Mouse (Mus musculus): ENCODE measurements around the gene Gm20388. TPM values are rescaled to one million over a fixed set of nuclear protein-coding genes. Genes with fewer than 3 reads are reported as not detected.

Gm20388 gene
- polyA plus RNA-seq, 1 experiment from 2014 or later, result not detected

DNA sequence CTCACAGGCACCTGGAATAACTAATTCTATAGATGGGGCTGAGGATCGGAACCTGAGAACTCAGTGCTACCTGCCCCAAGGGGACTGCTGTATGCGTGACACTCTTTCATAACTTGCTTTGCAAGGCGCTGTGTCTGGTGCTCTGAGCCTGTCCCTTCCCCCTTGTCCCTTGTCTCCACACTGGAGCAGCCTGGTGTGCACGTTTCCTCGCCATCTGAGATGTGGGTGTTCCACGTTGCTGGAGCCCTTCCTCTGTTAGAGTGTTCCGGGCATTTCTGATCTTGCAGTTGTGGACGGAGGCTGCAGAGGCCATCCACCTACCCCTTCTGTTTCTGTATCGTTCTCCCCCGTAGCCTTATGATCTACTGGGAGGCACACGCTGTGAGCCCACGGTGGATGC lies 1847.8 kb downstream of the Gm20388 start:
- Histone ChIP-seq H3K4me1 (replicated peaks) (no peaks in the 10 kb centered on the region), H3K4me2 (no peak overlapping the region), H3K36me3 (no peaks in the 10 kb centered on the region), H3K9me3 (replicated peaks) (no peaks in the 10 kb centered on the region), H3K9ac (no peak overlapping the region), H3K27ac (no peak overlapping the region), H3K27me3 (peaks cover 22% of the 10 kb centered on the region), H3K4me3 (no peak overlapping the region)
- 55% methylated on average over 12 of the region's 12 CpGs for WGBS
- ATAC-seq (replicated peaks; ENCODE audit: insufficient number of reproducible peaks, insufficient read depth, low FRiP score, low read depth), result no peak

DNA sequence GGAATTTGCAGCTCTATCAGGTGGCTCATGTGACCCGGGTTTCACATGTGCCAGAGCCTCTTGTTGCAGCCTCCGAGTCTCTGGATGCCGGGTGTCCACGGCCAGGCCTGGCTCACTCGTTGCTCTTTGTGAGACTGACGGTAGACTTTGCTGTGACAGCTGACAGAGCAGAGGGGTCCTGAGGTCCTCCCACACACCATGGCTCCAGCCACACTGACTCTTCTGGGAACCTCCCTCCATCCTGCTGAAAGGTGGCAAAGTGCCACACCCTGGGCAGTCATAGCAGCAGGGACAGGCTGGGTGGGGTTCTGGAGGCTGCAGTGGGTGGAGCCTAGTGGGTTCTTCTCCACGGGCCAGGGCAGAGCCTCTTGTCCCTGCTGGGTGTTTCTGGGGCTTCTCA lies 1849.8 kb downstream of the Gm20388 start:
- no peak for ATAC-seq (replicated peaks; ENCODE audit: insufficient number of reproducible peaks, insufficient read depth, low FRiP score, low read depth)
- H3K4me2 ChIP-seq, result no peak overlapping the region
- no peak overlapping the region for H3K4me3 ChIP-seq
- H3K36me3 ChIP-seq, result no peaks in the 10 kb centered on the region
- WGBS, result 62% methylated on average over 7 of the region's 7 CpGs
- no peak overlapping the region for H3K27ac ChIP-seq
- H3K4me1 ChIP-seq (replicated peaks), result no peaks in the 10 kb centered on the region
- no peak overlapping the region for H3K9ac ChIP-seq
- H3K27me3 ChIP-seq, result peaks cover 4% of the 10 kb centered on the region
- H3K9me3 ChIP-seq (replicated peaks), result no peaks in the 10 kb centered on the region

DNA sequence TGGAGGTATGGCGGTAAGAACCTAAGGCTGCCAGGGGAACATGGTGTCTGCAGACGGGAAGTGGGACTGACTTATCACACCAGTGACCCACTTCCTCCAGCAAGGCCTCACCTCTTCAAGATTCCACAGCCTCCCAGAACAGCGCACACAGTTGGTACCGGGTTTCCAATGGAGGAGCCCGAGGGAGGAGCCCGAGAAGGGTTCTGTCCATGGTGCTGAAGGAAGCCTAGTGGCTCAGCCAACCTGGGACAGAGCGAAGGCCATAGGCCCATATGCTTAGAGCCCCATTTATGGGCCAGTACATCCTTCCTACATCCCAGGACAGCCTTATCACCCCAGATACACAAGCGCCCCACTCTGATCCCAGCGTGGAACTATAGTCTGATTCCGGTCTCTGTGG lies 1850.8 kb downstream of the Gm20388 start:
- Histone ChIP-seq H3K27me3 (peaks cover 2% of the 10 kb centered on the region; the same call in 1 of the 2 replicates), H3K9ac (no peak overlapping the region), H3K4me3 (no peak overlapping the region), H3K4me1 (replicated peaks) (no peaks in the 10 kb centered on the region), H3K4me2 (no peak overlapping the region), H3K9me3 (replicated peaks) (no peaks in the 10 kb centered on the region), H3K27ac (no peak overlapping the region), H3K36me3 (no peaks in the 10 kb centered on the region)
- no peak for ATAC-seq (replicated peaks; ENCODE audit: insufficient number of reproducible peaks, insufficient read depth, low FRiP score, low read depth)
- WGBS, result 25% methylated on average over 10 of the region's 10 CpGs

DNA sequence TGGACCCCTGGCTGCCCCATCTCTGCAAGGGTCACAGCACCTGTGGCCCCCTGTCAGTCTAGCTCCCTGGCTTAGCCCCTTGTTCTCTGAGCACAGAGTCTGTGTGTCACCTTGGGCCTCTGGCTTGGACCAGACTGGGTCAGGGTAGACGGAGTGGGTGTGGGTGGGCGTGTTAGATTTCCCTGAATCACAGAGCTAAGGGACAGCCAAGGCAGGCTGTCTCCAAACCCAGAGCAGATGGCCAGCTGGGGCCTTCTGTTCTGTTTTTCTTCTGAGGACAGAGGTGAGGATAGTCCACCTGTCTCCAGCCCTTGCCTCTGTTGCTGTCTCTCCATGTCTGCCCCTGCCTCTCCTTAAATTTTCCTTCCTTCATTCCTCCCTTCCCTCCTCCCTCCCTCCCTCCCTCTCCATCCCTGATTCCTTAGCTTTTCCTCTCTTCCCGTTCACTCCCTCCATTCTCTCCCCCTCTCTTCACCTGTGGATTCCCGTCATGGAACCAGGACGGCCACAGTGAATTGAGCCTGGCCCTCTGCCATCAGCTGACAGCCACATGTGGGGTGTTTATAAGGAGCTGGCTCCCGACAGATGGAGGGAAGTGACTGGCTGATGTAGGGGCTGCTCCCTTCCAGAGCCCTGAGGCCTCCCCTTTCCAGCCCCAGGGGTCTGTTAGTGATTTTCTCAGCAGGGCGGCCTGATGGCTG lies 1852.5 kb downstream of the Gm20388 start:
- no peaks in the 10 kb centered on the region for H3K4me1 ChIP-seq (replicated peaks)
- H3K27ac ChIP-seq, result no peak overlapping the region
- H3K4me2 ChIP-seq, result no peak overlapping the region
- peaks cover 10% of the 10 kb centered on the region; the same call in 1 of the 2 replicates for H3K27me3 ChIP-seq
- no peak overlapping the region for H3K4me3 ChIP-seq
- H3K9ac ChIP-seq, result no peak overlapping the region
- no peaks in the 10 kb centered on the region for H3K9me3 ChIP-seq (replicated peaks)
- no peak for ATAC-seq (replicated peaks; ENCODE audit: insufficient number of reproducible peaks, insufficient read depth, low FRiP score, low read depth)
- no peaks in the 10 kb centered on the region for H3K36me3 ChIP-seq
- 38% methylated on average over 7 of the region's 7 CpGs for WGBS

DNA sequence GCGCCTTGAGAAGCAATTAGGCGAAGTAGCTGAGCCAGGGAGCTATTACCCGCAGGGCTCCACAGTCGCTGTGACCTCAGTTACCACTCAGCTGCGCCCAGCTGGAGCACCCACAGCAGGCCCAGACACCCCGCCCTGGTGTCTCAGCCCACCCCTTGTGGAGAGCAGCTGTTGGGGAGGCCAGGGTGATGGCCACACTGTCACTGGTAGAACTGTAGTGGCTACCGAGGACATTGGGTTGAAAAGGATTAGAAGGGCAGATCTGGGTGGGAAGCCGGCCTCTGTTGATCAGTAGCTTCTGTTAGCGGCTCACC lies 1853.0 kb downstream of the Gm20388 start:
- H3K27ac ChIP-seq, result no peak overlapping the region
- no peak for ATAC-seq (replicated peaks; ENCODE audit: insufficient number of reproducible peaks, insufficient read depth, low FRiP score, low read depth)
- H3K36me3 ChIP-seq, result no peaks in the 10 kb centered on the region
- H3K27me3 ChIP-seq, result peaks cover 10% of the 10 kb centered on the region; the same call in 1 of the 2 replicates
- H3K9ac ChIP-seq, result no peak overlapping the region
- 58% methylated on average over 9 of the region's 9 CpGs for WGBS
- H3K4me2 ChIP-seq, result no peak overlapping the region
- H3K4me3 ChIP-seq, result no peak overlapping the region
- H3K4me1 ChIP-seq (replicated peaks), result no peaks in the 10 kb centered on the region
- H3K9me3 ChIP-seq (replicated peaks), result no peaks in the 10 kb centered on the region

DNA sequence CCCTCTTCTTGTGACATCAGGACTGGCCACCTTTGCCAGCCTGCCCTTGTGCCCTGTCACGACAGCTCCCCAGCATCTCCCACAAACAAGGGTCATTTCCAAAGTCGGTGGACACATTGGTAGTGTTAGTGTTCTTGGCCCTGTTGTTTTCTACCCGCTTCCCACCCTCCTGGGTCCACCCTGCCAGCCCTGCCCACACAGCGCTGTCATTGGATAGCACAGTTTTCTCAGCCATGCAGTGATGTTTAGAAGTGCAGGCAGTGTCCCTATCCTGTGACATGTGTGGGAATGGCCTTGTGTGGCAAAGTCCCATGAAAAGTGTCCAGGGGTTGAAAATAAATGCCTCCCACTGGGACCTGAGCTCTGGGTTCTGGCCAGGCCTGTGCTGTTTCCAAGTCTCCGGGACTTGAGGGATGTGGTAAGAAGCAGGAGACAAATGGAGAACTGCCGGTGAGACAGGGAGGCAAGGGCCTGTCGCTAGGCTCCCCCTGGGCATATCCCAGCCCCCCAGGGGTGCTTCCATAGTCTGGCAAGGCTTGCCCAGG lies 1855.0 kb downstream of the Gm20388 start:
- Histone ChIP-seq H3K27ac (no peak overlapping the region), H3K4me2 (no peak overlapping the region), H3K4me3 (no peak overlapping the region), H3K9ac (no peak overlapping the region), H3K27me3 (peaks cover 10% of the 10 kb centered on the region; the same call in 1 of the 2 replicates), H3K4me1 (replicated peaks) (no peaks in the 10 kb centered on the region), H3K36me3 (no peaks in the 10 kb centered on the region), H3K9me3 (replicated peaks) (no peaks in the 10 kb centered on the region)
- no peak for ATAC-seq (replicated peaks; ENCODE audit: insufficient number of reproducible peaks, insufficient read depth, low FRiP score, low read depth)
- 65% methylated on average over 7 of the region's 7 CpGs for WGBS

DNA sequence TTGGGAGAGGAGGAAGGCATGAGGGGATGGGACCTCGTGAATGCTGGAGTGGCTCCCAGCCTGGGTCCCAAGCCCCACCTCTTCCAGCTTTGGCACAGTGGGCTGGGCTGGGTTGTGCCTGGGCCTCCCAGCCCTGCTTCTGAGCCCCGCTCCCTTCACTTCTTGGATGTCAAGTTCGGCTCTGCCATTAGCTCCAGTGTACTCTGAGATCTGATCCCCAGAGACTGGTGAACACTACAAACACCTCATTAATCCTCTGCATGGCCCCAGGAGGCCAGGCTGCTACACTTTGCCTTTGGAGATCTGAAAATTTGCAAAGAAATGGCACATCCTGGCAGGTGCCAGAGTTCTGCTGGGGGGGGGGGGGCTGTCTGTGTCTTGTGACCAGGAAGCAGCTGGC lies 1858.5 kb downstream of the Gm20388 start:
- Histone ChIP-seq H3K27me3 (peaks cover 17% of the 10 kb centered on the region; the same call in 1 of the 2 replicates), H3K4me1 (replicated peaks) (no peaks in the 10 kb centered on the region), H3K4me3 (no peak overlapping the region), H3K9ac (no peak overlapping the region), H3K4me2 (no peak overlapping the region), H3K9me3 (replicated peaks) (no peaks in the 10 kb centered on the region), H3K36me3 (no peaks in the 10 kb centered on the region), H3K27ac (no peak overlapping the region)
- ATAC-seq (replicated peaks; ENCODE audit: insufficient number of reproducible peaks, insufficient read depth, low FRiP score, low read depth), result no peak
- 52% methylated on average over 3 of the region's 3 CpGs for WGBS

DNA sequence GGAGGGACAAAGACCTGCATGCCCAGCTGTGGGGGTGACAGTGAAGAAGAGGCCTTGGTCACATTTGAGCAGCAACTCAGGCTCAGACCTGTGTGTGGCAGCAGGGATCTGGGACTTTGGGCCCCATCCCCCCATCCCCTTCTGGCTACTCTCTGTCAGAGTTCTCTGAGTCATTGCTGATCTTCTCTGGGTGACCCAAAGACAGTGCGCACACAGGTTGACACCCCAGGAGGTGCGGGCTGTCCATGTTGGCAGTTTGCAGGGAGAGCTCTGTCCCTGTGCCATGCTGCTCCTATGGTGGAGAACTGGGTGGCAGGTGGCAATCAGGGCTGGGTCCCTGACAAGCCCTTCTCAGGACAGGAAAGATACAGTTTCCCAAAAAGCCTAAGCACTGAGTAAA lies 1859.0 kb downstream of the Gm20388 start:
- Histone ChIP-seq H3K9ac (no peak overlapping the region), H3K27ac (no peak overlapping the region), H3K9me3 (replicated peaks) (no peaks in the 10 kb centered on the region), H3K4me2 (no peak overlapping the region), H3K4me1 (replicated peaks) (no peaks in the 10 kb centered on the region), H3K27me3 (peaks cover 16% of the 10 kb centered on the region; the same call in 1 of the 2 replicates), H3K36me3 (no peaks in the 10 kb centered on the region), H3K4me3 (no peak overlapping the region)
- WGBS, result 84% methylated on average over 2 of the region's 2 CpGs
- no peak for ATAC-seq (replicated peaks; ENCODE audit: insufficient number of reproducible peaks, insufficient read depth, low FRiP score, low read depth)

DNA sequence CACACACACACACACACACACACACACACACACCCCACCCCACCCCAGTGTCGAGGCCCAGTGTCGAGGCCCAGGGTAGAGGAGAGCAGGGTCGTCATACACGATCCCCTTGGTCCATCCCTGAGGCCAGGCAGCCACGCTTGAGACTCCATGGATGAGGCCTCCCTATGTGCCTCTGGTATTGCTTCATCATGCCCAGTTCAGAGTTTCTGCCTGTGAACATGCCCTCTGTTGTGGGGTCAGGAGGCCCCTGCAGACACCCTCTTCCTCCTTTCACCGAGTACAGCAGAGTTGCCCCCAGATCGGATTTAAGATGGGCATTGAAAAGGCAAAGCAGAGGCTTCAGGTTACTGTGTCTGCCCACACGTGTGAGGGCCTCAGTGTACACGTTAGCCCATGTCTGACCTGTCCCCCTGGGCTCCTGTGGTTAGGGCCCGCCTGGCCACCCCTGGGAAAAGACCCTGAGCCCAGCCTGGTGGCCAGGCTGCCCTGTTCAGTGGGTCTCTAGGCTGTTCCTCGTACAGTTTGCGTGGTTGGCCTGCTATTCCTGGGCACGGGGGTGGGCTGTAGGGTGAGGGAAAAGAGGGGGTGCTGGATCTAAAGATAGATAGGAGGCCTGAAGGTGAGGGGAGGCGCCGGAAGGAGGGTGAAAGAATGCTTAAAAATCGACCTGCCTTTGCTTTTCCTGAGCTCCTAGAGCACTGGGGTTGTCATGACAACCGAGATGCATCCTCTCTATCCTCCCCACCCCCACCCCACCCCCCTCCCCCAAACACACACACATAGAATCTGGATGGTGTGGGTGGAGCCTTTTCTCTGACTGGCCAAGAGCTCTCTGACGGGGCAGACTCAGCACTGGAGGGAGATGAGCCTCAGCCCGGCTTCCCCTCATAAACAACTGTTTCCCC lies 1860.5 kb downstream of the Gm20388 start:
- Histone ChIP-seq H3K27me3 (peaks cover 14% of the 10 kb centered on the region; the same call in 1 of the 2 replicates), H3K4me1 (replicated peaks) (no peaks in the 10 kb centered on the region), H3K9ac (no peak overlapping the region), H3K9me3 (replicated peaks) (no peaks in the 10 kb centered on the region), H3K36me3 (no peaks in the 10 kb centered on the region), H3K27ac (no peak overlapping the region), H3K4me2 (no peak overlapping the region), H3K4me3 (no peak overlapping the region)
- ATAC-seq (replicated peaks; ENCODE audit: insufficient number of reproducible peaks, insufficient read depth, low FRiP score, low read depth), result no peak
- WGBS, result 43% methylated on average over 19 of the region's 19 CpGs

DNA sequence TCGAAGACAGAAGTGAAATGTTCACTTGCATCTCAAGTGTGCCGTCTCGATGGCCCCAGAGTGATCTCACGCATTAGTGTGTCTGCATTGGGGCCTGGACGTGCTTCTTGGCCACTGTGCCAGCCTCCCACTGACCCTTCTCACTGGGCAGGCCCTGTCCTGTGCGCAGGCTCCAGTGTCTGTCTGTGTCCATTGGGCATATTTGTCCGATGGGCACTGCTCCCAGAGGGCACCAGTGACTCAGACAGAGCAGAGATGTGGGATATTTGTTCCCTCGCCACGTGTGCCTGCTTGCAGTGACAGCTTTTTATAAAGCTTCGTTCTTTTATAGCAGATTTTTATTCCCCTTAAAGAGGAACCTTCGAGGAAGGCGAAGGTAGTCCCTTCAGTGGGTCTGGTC lies 1863.2 kb downstream of the Gm20388 start:
- no peak for ATAC-seq (replicated peaks; ENCODE audit: insufficient number of reproducible peaks, insufficient read depth, low FRiP score, low read depth)
- WGBS, result 86% methylated on average over 12 of the region's 12 CpGs
- H3K9ac ChIP-seq, result no peak overlapping the region
- no peaks in the 10 kb centered on the region for H3K9me3 ChIP-seq (replicated peaks)
- H3K4me3 ChIP-seq, result no peak overlapping the region
- H3K4me1 ChIP-seq (replicated peaks), result no peaks in the 10 kb centered on the region
- no peaks in the 10 kb centered on the region for H3K36me3 ChIP-seq
- 0 out of 2 replicates have a peak, but pooled peaks cover 7% of the 10 kb centered on the region for H3K27me3 ChIP-seq
- no peak overlapping the region for H3K4me2 ChIP-seq
- no peak overlapping the region for H3K27ac ChIP-seq

DNA sequence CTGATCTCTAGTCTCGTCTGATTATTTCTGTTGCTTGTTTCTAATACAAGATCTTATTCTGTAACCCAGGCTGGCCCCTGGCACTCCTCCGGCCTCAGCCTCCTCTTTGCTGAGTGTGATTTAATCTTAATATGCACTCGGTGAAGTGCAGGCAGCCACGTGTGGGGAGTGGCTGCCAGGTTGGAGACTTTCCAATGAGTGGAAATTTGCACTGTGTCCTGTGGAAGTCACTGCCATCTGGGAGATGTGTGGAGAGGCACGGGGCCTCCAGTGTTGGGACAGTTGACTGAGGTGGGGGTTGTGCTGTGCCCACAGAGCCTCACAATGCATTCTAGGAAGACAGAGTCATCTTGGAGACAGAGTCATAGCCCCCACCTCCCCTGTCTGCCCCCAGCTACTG lies 1871.9 kb downstream of the Gm20388 start:
- 36% methylated on average over 5 of the region's 5 CpGs for WGBS

More for the DNA sequence above, 1871.9 kb downstream of the Gm20388 start:
- Histone ChIP-seq H3K4me1 (replicated peaks) (peaks cover 18% of the 10 kb centered on the region), H3K36me3 (no peaks in the 10 kb centered on the region), H3K27ac (no peak overlapping the region), H3K9me3 (replicated peaks) (no peaks in the 10 kb centered on the region), H3K9ac (no peak overlapping the region), H3K4me3 (no peak overlapping the region), H3K4me2 (no peak overlapping the region), H3K27me3 (0 out of 2 replicates have a peak, but pooled peaks cover 3% of the 10 kb centered on the region)
- no peak for ATAC-seq (replicated peaks; ENCODE audit: insufficient number of reproducible peaks, insufficient read depth, low FRiP score, low read depth)
